Mouse (Mus musculus): Measurements from ENCODE around the gene Gm27021.

- TF ChIP-seq CTCF (IDR thresholded peaks at IDR 0.05; ENCODE audit: borderline replicate concordance, insufficient read depth, low read length) (no peak), POLR2A (IDR thresholded peaks at IDR 0.05; ENCODE audit: low read depth, low read length) (no peak)
Measured at GRCm38 (mm10) chr8:120563851-120564837, 103.7 kb downstream of the Gm27021 start.
